Mouse (Mus musculus) bone marrow macrophage, adult 2 months (primary cell): ENCODE data around the gene Prkx.

Experiments used
- CTCF ChIP-seq: IDR thresholded peaks from 2 replicates; pipeline ENCODE4 v1.5.1; 2012; ENCODE audit warnings: low read depth, mild to moderate bottlenecking, low read length, moderate library complexity
- POLR2A ChIP-seq: IDR thresholded peaks from 2 replicates; pipeline ENCODE4 v1.6.1; 2012; ENCODE audit warnings: mild to moderate bottlenecking, low read depth, low read length, borderline replicate concordance

- peak; percentile 55 for TF ChIP-seq CTCF
- no peak for TF ChIP-seq POLR2A
Measured at GRCm38 (mm10) chrX:77808602-77809001, 12.5 kb upstream of the Prkx start.
